Mouse (Mus musculus) myocyte (in vitro differentiated cells): ENCODE results near the gene Gm49403. TPM values are rescaled to one million over a fixed set of nuclear protein-coding genes. Genes with fewer than 3 reads are reported as not detected.

Source experiments
- H3K27me3 ChIP-seq: one replicate; pipeline ENCODE4 v1.6.1; 2011; ENCODE audit not compliant: control insufficient read depth, insufficient read depth, insufficient read length
- H3K36me3 ChIP-seq: one replicate; pipeline ENCODE4 v1.6.1; 2011; ENCODE audit not compliant: control insufficient read depth, insufficient read depth
- H3K4me2 ChIP-seq: one replicate; pipeline ENCODE4 v1.6.1; 2011; ENCODE audit warnings: low read depth, control low read depth
- H3K4me3 ChIP-seq: one replicate; pipeline ENCODE4 v1.5.1; 2011; ENCODE audit warnings: mild to moderate bottlenecking, control low read depth, moderate library complexity
- H3K79me2 ChIP-seq: one replicate; pipeline ENCODE4 v1.6.1; 2011; ENCODE audit not compliant: control insufficient read depth, insufficient read depth
- H3ac ChIP-seq: one replicate; pipeline ENCODE4 v1.6.1; 2011; ENCODE audit not compliant: control insufficient read depth, insufficient read length
- CEBPB ChIP-seq: IDR thresholded peaks from 2 replicates; pipeline ENCODE4 v1.6.1; 2011; ENCODE audit warnings: mild to moderate bottlenecking, moderate library complexity; ENCODE audit not compliant: poor library complexity, insufficient read depth, severe bottlenecking
- E2F4 ChIP-seq: IDR thresholded peaks from one replicate; pipeline ENCODE4 v1.6.1; 2011; ENCODE audit warnings: mild to moderate bottlenecking, control low read depth, moderate library complexity; ENCODE audit not compliant: insufficient read depth
- MAX ChIP-seq: IDR thresholded peaks from one replicate; pipeline ENCODE4 v1.6.1; 2011; ENCODE audit warnings: low read depth, mild to moderate bottlenecking, control low read depth
- MYOD1 ChIP-seq, 3 experiments: IDR thresholded peaks; one replicate each; pipeline ENCODE4 v1.6.1; 2011; ENCODE audit warnings: control low read depth in 2 of 3, low read depth in 2 of 3, mild to moderate bottlenecking in 2 of 3, moderate library complexity in 1 of 3; ENCODE audit not compliant: insufficient read length in 2 of 3, control insufficient read depth in 1 of 3
- MYOG ChIP-seq, 3 experiments: IDR thresholded peaks; one replicate each; pipeline ENCODE4 v1.6.1; 2011; ENCODE audit warnings: control low read depth in 2 of 3, low read depth in 2 of 3, mild to moderate bottlenecking in 2 of 3; ENCODE audit not compliant: insufficient read length in 2 of 3, control insufficient read depth in 1 of 3, insufficient read depth in 1 of 3
- POLR2A ChIP-seq: IDR thresholded peaks from one replicate; pipeline ENCODE4 v1.6.1; 2011; ENCODE audit warnings: low read depth, mild to moderate bottlenecking, control low read depth, moderate library complexity; ENCODE audit not compliant: insufficient read length
- POLR2AphosphoS2 ChIP-seq: IDR thresholded peaks from one replicate; pipeline ENCODE4 v1.6.1; 2011; ENCODE audit warnings: low read depth, control low read depth; ENCODE audit not compliant: insufficient read length
- REST ChIP-seq: IDR thresholded peaks from one replicate; pipeline ENCODE4 v1.6.1; 2011; ENCODE audit warnings: mild to moderate bottlenecking, control low read depth, moderate library complexity; ENCODE audit not compliant: insufficient read depth, insufficient read length
- SRF ChIP-seq: IDR thresholded peaks from one replicate; pipeline ENCODE4 v1.6.1; 2011; ENCODE audit warnings: low read depth; ENCODE audit not compliant: control insufficient read depth, insufficient read length
- TCF12 ChIP-seq: IDR thresholded peaks from one replicate; pipeline ENCODE4 v1.6.1; 2011; ENCODE audit warnings: mild to moderate bottlenecking, control low read depth; ENCODE audit not compliant: poor library complexity, insufficient read depth, severe bottlenecking
- TCF3 ChIP-seq: IDR thresholded peaks from one replicate; pipeline ENCODE4 v1.6.1; 2011; ENCODE audit warnings: low read depth, control low read depth; ENCODE audit not compliant: insufficient read length
- USF1 ChIP-seq: IDR thresholded peaks from one replicate; pipeline ENCODE4 v1.6.1; 2011; ENCODE audit warnings: low read depth, mild to moderate bottlenecking, control low read depth, moderate library complexity
- polyA plus RNA-seq: library from polyadenylated mRNA; unstranded; fragments of >200 nt; fragmentation: generic; extraction: Trizol; gene quantifications from one replicate; pipeline ENCODE4 v1.2.1, GENCODE M21; 2012; ENCODE audit warnings: missing spikeins

The Gm49403 gene
- polyA plus RNA-seq, 1 experiment: not detected

DNA sequence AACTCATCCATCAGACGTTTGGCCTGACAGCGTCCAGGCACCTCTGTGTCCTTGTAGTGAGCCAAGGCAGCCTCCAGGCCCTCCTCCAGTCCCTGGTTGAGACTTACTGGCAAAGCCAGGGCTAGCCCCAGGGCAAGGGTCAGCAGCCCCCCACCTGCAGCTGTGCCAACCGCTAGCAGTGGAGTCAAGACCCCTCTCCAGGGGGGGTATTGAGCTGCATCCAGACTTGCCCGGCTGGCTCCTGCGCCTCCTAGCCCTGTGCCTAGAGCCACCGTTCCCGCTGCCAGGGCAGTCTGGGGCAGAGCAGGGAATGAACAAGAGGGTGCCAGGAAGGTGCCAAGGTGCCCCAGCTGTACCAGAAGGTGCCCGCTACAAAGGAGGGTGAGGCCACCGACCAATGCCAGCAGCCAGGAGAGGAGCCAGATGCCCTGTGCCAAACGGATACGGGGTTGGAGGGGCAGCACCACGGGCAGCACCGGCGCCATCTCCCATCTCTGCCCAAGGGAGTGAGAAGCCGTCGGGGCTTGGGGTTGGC is 45.0 kb downstream of the Gm49403 start:
- Histone ChIP-seq H3K4me3 (peak overlapping the region; percentile 51), H3K4me2 (peak overlapping the region; percentile 96), H3K79me2 (peaks cover 7% of the 10 kb centered on the region), H3ac (peak overlapping the region; percentile 76), H3K36me3 (peaks cover 10% of the 10 kb centered on the region), H3K27me3 (no peaks in the 10 kb centered on the region)
- TF ChIP-seq REST (peak; percentile 10), MYOD1 (IDR thresholded peaks at IDR 0.05; ENCODE audit: control insufficient read depth in 1 of 3, insufficient read length in 2 of 3, low read depth in 2 of 3) (no peak), POLR2AphosphoS2 (peak; percentile 52)

- TF ChIP-seq POLR2AphosphoS2: peak; percentile 9
- peak; percentile 37 for TF ChIP-seq POLR2A
- peak; percentile 21 for TF ChIP-seq REST
- TF ChIP-seq MAX: no peak
- no peak for TF ChIP-seq E2F4
- TF ChIP-seq MYOD1 (IDR thresholded peaks at IDR 0.05; ENCODE audit: control insufficient read depth in 1 of 3, insufficient read length in 2 of 3, low read depth in 2 of 3): peak in 1 of 3 experiments; percentile 1
- TF ChIP-seq TCF3: no peak
- Histone ChIP-seq H3K4me3 (peak within 1 kb of the TSS; percentile 51), H3K36me3 (peaks cover 12% of the 10 kb centered on the region), H3ac (peak within 1 kb of the TSS; percentile 76), H3K27me3 (no peaks in the 10 kb centered on the region), H3K79me2 (peaks cover 4% of the 10 kb centered on the region), H3K4me2 (peak within 1 kb of the TSS; percentile 96)
Measured at GRCm38 (mm10) chr19:8929224-8930088, 45.7 kb downstream of the Gm49403 start, which contains the start of the genes Rom1 and Eml3. TSS of gene Rom1 (minus strand) at chr19:8929356. TSS of gene Eml3 (plus strand) at chr19:8929552.

DNA sequence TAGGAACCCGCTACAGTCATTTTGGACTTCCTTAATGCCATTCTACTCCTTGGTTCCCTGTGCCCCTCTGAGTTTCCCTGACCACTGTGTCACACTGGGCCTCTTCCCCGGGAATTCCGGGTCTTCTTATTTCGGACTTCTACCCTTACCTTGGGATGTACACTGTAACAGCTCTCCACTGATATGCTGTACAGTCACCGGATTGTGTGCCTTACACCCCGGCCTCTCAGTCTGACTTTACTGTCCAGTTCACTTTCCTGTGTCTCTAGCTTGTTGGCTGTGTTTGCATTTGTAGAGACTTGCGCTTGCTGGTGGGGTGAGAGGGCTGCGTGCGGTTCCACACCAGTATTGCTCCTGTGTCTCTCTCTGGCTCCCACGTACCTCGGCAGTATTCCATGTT is 46.4 kb downstream of the Gm49403 start:
- H3ac ChIP-seq: peak overlapping the region; percentile 76
- H3K4me2 ChIP-seq: peak overlapping the region; percentile 96
- peak overlapping the region; percentile 51 for H3K4me3 ChIP-seq
- H3K36me3 ChIP-seq: peaks cover 12% of the 10 kb centered on the region
- peaks cover 4% of the 10 kb centered on the region for H3K79me2 ChIP-seq
- TF ChIP-seq USF1: no peak
- no peak for TF ChIP-seq TCF3
- no peak for TF ChIP-seq SRF
- TF ChIP-seq TCF12: no peak
- TF ChIP-seq MAX: no peak
- TF ChIP-seq POLR2A: no peak
- no peak for TF ChIP-seq CEBPB
- TF ChIP-seq MYOD1 (IDR thresholded peaks at IDR 0.05; ENCODE audit: control insufficient read depth in 1 of 3, insufficient read length in 2 of 3, low read depth in 2 of 3): no peak
- no peak for TF ChIP-seq REST
- no peak for TF ChIP-seq POLR2AphosphoS2
- no peak for TF ChIP-seq E2F4
- no peak for TF ChIP-seq MYOG (IDR thresholded peaks at IDR 0.05; ENCODE audit: control insufficient read depth in 1 of 3, insufficient read depth in 1 of 3, insufficient read length in 2 of 3, low read depth in 2 of 3)
- no peaks in the 10 kb centered on the region for H3K27me3 ChIP-seq

DNA sequence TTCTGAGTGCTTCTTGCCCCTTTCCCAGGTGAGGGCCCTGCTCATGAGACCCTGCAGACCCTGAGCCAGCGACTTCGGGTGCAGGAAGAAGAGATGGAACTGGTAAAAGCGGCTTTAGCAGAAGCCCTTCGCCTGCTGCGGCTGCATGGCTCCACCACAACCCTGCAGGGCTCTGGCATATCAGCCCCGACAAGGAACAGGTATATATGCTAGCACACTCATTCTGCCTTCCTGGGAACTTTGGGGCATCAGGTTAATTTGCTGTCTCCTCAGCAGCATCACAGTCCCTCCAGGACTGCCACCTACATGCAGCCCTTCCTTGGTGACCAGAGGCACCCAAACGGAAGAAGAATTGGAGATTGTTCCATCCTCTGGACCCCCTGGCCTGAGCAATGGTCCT is 47.0 kb downstream of the Gm49403 start:
- peak overlapping the region; percentile 96 for H3K4me2 ChIP-seq
- peaks cover 4% of the 10 kb centered on the region for H3K79me2 ChIP-seq
- peaks cover 18% of the 10 kb centered on the region for H3K36me3 ChIP-seq
- H3K4me3 ChIP-seq: peak overlapping the region; percentile 51
- H3K27me3 ChIP-seq: no peaks in the 10 kb centered on the region
- peak overlapping the region; percentile 76 for H3ac ChIP-seq
- TF ChIP-seq TCF12 (no peak), CEBPB (no peak), REST (no peak), USF1 (no peak), TCF3 (no peak), POLR2AphosphoS2 (no peak), SRF (no peak), POLR2A (no peak), E2F4 (no peak), MYOG (IDR thresholded peaks at IDR 0.05; ENCODE audit: control insufficient read depth in 1 of 3, insufficient read depth in 1 of 3, insufficient read length in 2 of 3, low read depth in 2 of 3) (no peak), MYOD1 (IDR thresholded peaks at IDR 0.05; ENCODE audit: control insufficient read depth in 1 of 3, insufficient read length in 2 of 3, low read depth in 2 of 3) (no peak), MAX (no peak)

DNA sequence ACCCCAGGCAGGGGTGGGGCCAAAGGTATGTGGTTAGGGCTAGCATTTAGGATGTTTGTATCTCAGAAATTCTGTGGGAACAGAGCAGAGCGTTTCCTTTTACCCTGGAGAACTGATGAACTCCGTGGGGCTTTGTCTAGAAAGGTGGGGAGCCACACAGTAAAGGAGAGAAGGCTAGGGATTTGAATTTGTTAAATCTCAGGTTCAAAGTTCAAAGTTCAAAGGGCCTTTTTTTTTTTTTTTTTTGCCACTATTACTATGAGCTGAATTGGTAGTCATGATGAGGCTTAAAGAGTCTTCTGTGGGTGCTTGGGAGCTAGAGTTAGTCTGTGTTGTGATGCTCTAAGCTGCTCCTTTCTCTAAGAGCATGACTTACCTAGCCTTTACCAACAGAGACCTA is 53.0 kb downstream of the Gm49403 start:
- Histone ChIP-seq H3K4me2 (no peak overlapping the region), H3ac (no peak overlapping the region), H3K27me3 (no peaks in the 10 kb centered on the region), H3K36me3 (peaks cover 13% of the 10 kb centered on the region), H3K79me2 (no peaks in the 10 kb centered on the region), H3K4me3 (no peak overlapping the region)
- no peak for TF ChIP-seq SRF
- no peak for TF ChIP-seq MYOD1 (IDR thresholded peaks at IDR 0.05; ENCODE audit: control insufficient read depth in 1 of 3, insufficient read length in 2 of 3, low read depth in 2 of 3)
- no peak for TF ChIP-seq E2F4
- TF ChIP-seq REST: no peak
- TF ChIP-seq TCF12: no peak
- no peak for TF ChIP-seq CEBPB
- no peak for TF ChIP-seq USF1
- TF ChIP-seq POLR2AphosphoS2: no peak
- TF ChIP-seq POLR2A: no peak
- TF ChIP-seq MYOG (IDR thresholded peaks at IDR 0.05; ENCODE audit: control insufficient read depth in 1 of 3, insufficient read depth in 1 of 3, insufficient read length in 2 of 3, low read depth in 2 of 3): no peak
- no peak for TF ChIP-seq TCF3
- no peak for TF ChIP-seq MAX
